Mouse (Mus musculus) cerebral cortex, adult 2 months (tissue): ENCODE measurements around the gene Gm4070.

Source experiments
- WGBS: fragments of 180-500 bp; shearing (Covaris S2); methylation state at CpG from one replicate; pipeline ENCODE4 v1.1.7; 2018; 5-methylcytosine and 5-hydroxymethylcytosine counted together

Gene Gm4070

GRCm38 (mm10) chr7:105953812-105954211, at the start of gene Gm4070:
Gm4070 (minus strand) TSS chr7:105953967.
- 41% methylated on average over 1 of the region's 1 CpGs for WGBS

GRCm38 (mm10) chr7:105952408-105952807, 1.4 kb downstream of the Gm4070 start:
- WGBS = no CpG with 5 or more reads among the region's 5 CpGs

GRCm38 (mm10) chr7:105945238-105945637, 8.5 kb downstream of the Gm4070 start:
- 100% methylated on average over 1 of the region's 3 CpGs for WGBS

- WGBS = no CpG with 5 or more reads among the region's 1 CpGs
Measured at GRCm38 (mm10) chr7:105932132-105932531, 21.6 kb downstream of the Gm4070 start.

- 100% methylated on average over 1 of the region's 2 CpGs for WGBS
Measured at GRCm38 (mm10) chr7:105883588-105884336, 70.0 kb downstream of the Gm4070 start.

- 89% methylated on average over 1 of the region's 2 CpGs for WGBS
Measured at GRCm38 (mm10) chr7:105879717-105880484, 73.9 kb downstream of the Gm4070 start.

GRCm38 (mm10) chr7:105855718-105856560, 97.8 kb downstream of the Gm4070 start:
- no CpG with 5 or more reads among the region's 2 CpGs for WGBS
